Mouse (Mus musculus): ENCODE results near the gene Diras1.
A peak's percentile ranks its signal among the peaks of the same experiment; 100 is the strongest.

Gene Diras1

DNA sequence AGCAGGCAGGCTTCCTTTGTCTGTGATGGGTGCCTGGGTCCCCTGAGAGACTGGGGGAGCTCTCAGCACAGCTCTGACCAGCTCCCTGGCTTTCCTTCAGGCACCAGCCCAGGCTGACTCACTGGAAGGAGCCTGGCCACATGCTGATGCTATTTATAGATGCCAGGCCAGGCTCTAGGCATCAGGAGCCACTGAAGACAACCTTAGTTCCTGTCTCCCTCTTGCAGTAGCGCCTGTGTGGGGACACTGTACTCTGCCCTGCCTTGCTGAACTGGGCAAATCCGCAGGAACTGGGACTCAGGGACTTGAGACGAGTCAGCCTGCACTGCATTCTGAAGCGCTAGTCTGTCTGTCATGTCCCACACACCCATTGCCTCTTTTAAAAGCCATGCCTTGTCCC lies 1.9 kb upstream of the Diras1 start:
- no peak for DNase-seq

- no peak for DNase-seq
Measured at GRCm38 (mm10) chr10:81026857-81027256, 1.4 kb upstream of the Diras1 start.

DNA sequence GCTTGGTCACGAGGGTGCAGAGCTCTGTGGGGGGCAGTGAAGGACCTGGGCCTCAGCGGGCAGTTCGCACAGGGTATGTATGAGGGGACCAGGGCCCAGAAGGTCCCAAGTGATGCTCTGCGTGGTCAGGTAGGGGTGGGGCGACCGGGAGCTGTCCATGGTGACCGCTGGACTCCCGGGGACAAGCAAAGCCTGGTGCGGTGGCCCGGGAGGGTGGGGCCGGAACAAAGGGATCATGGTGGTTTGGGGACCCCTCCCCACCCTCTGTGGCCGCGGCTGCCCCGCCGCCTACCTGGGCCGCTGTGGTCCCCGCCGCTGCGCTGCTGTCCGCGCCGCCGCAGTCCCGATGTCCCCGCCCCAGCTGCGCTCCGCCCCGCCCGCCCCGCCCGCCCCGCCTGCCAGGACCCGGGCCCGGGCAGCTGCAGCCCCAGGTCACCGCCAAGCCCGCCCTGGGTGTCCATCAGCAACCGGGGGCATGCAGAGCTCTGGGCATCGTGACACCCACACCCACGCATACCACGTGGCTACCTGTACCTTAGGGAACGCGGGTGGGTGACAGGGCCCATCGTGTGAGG lies 328 bp downstream of the Diras1 start:
- DNase-seq: no peak

DNA sequence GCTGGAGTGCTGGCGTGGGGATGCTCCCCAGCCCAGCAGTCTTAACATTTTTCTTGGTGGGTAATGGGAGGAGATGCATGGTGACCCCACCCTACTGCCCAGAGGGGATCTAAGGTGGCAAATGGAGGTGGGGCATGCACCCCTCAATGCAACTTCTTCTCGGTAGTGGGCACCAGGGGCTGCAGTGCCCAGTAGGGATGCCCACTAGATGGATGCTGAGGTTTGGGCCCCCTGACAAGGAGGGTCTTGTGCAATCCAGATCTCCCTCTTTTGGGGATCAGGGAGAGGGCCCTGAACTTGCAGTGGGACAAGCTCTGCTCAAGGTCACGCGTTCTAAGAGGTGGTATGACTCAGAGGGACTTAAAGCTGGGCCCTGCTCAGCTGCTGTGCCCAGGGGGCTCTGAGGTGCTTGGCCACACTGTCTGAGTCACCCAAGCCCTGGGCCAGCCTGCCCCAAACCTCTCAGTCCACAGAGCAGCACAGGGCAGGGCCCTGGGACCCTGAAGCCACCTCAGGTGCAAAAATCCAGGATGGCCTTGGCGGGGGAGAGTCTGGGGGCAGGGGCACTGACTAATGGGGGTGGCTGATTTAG lies 1.0 kb downstream of the Diras1 start:
- DNase-seq: no peak

GRCm38 (mm10) chr10:81022744-81023143 lies 2.7 kb downstream of the Diras1 start:
- no peak for DNase-seq

GRCm38 (mm10) chr10:81021547-81022110 lies 3.8 kb downstream of the Diras1 start:
- no peak for DNase-seq

- DNase-seq: peak; percentile 76
Measured at GRCm38 (mm10) chr10:81020207-81020606, 5.3 kb downstream of the Diras1 start.

DNA sequence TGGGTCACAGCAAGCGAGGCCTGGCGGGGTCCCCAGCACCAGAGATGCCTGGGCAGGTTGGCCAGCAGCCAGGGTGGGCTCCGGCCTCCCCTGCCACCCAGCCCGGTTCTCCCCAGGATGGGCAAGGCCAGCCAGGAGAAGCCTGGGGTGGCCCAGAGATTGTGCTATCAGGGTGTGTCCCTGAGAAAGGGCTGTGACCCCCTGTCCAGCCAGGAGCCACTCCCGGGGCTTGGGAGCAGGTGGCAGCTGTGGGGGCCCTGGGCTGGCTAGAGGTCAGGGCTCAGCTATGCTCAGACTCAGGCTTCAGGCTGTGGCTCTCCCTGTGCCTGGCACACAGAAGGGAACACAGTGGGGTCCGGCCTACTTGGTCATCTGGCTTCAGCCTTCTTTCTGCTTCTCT lies 5.8 kb downstream of the Diras1 start:
- no peak for DNase-seq

DNA sequence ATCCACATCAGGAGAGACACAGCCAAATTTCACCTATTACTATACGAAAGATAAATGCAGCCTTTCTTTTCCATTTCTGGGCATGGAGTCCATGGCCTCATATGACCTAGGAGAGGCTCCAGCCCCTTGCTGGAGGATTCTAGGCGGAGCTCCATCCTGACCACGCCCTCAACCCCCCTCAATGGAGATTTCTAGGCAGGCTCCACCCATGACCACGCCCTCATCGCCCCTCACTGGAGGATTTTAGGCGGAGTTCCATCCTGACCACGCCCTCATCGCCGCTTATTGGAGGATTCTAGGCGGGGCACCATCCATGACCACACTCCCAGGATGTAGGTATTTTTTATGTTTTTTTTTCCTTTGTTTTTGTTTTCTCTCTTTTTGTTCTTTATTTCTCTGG lies 7.1 kb downstream of the Diras1 start:
- DNase-seq: no peak

DNA sequence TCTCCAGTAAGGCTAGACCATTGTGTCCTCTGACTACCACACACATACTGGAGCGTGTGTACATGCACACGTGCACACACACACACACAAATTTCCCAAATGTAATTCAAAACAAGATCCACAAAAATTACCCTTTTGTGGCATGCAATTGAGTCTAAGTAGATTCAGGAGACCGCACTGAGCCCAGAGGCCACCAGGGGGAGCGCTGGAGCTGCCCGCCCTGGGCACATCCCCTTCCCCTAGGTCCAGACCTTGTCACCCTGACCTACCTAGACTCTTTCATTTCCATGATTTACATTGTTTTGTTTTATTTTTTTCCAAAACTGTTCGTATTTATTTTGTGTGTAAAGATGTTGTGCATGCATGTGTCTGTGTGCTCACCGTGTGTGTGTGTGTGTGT lies 8.8 kb downstream of the Diras1 start:
- DNase-seq: no peak

GRCm38 (mm10) chr10:81015666-81016065 lies 9.8 kb downstream of the Diras1 start:
- DNase-seq: no peak

GRCm38 (mm10) chr10:81014393-81015384 lies 10.8 kb downstream of the Diras1 start, which contains the start of gene Gng7:
Gene Gng7 (minus strand): TSS chr10:81014945.
- peak; percentile 99 for DNase-seq

- DNase-seq: peak; percentile 78
Measured at GRCm38 (mm10) chr10:81010851-81011250, 14.6 kb downstream of the Diras1 start.

- no peak for DNase-seq
Measured at GRCm38 (mm10) chr10:81007240-81007639, 18.2 kb downstream of the Diras1 start.

GRCm38 (mm10) chr10:81006005-81006677 lies 19.3 kb downstream of the Diras1 start:
- no peak for DNase-seq

GRCm38 (mm10) chr10:81001161-81001560 lies 24.3 kb downstream of the Diras1 start:
- DNase-seq: peak; percentile 90

GRCm38 (mm10) chr10:81000197-81001062 lies 25.0 kb downstream of the Diras1 start:
- DNase-seq: no peak

DNA sequence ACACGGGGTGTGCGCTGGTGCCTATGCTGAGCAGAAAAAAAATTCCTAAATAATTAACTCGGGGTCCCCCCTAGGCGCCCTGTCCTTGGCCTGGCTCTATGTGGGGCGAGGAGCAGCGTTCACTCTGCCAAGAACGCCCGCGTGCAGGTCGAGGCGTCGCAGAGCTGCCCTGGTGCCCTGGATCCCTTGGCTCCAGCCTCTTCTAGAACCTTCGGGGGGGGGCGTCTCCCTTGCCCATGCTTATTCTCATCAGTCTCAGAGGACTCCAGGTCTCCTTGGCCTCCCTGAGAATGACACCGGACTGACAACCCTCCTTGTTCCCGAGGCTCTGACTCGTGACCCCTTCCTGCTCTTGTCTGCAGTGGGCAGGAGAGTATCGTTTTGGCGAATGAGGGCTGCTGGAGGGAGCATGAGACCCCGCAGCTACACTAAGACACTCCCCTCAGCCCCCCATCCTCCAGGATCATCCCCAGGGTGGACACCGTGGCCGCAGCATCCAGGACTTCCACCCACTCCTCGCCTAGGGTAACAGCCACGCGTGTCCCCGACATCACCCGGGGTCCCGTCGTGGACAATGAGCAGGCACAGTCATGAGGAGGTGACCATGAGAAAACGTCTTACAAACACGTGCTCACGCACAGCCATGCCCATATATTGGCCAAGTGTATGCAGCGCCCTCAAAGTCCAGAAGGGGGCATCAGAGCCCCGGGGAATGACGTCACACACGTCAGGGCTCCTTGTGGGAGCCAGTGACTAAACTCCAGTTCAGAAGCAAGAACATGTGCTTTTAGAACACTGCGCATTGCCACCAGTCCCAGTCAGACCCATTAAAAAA lies 25.9 kb downstream of the Diras1 start:
- DNase-seq: peak; percentile 90

GRCm38 (mm10) chr10:80998778-80999177 lies 26.7 kb downstream of the Diras1 start:
- DNase-seq: no peak

DNA sequence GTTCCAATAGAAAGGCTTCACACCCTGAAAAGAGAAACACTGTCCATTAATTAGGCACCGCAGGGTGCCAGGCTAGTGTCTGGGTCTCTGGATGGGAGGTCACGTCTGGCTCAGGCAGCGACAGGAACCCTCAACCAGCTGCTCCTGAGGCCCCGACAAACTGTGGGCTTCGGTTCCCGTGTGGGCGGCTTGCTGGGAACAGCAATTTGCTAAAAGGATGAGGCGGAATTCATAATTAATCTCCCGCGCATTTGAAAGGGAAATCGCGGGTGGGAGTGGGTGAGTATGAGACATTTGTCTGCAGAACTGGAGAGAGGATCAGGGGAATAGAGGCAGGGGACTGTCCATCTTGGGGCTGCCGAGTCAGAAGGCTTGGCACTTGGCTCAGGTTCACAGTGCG lies 27.4 kb downstream of the Diras1 start:
- DNase-seq: no peak

DNA sequence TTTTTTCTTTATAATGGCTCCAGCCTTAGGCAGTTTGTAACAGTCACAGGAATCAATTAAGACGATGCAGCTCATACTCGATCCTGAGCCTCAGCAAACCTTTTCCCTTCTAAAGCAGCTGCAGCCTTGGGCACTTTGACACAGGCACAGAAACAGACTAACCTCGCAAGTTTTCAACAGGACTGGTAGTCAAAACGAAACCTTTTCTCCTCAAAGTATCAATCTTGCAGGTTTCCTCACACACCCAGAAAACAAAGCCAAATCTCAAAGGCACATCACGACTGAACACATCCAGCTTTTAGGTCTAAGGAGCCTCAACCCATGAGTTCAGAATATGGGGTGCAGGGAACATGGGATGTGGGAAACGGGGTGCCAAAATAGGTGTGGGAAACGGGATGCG lies 28.1 kb downstream of the Diras1 start:
- DNase-seq: no peak
